Mouse (Mus musculus) kidney, embryonic 15.5 days (tissue): ENCODE measurements around the gene Nxpe2. TPM values are rescaled to one million over a fixed set of nuclear protein-coding genes. Genes with fewer than 3 reads are reported as not detected.

Experiments used
- ATAC-seq: fragments of 200-750 bp; cut with Nextera tagmentation; replicated peaks from 2 replicates; pipeline ENCODE4 v1.8.0; 2017; ENCODE audit warnings: moderate TSS enrichment; ENCODE audit not compliant: low FRiP score
- H3K27ac ChIP-seq: fragments of 300-500 bp; sonication (generic); 2 replicates; pipeline ENCODE4 v1.5.1; 2015; ENCODE audit warnings: mild to moderate bottlenecking, inconsistent platforms
- H3K27me3 ChIP-seq: fragments of 300-500 bp; sonication (generic); 2 replicates; pipeline ENCODE4 v1.6.1; 2015; ENCODE audit warnings: inconsistent platforms
- H3K36me3 ChIP-seq: fragments of 300-500 bp; sonication (generic); 2 replicates; pipeline ENCODE4 v1.6.1; 2015; ENCODE audit warnings: inconsistent platforms
- H3K4me1 ChIP-seq: fragments of 300-500 bp; sonication (generic); 2 replicates; pipeline ENCODE4 v1.6.1; 2015; ENCODE audit warnings: inconsistent platforms
- H3K4me2 ChIP-seq: fragments of 300-500 bp; sonication (generic); 2 replicates; pipeline ENCODE4 v1.6.1; 2015; ENCODE audit warnings: moderate library complexity, mild to moderate bottlenecking, inconsistent platforms
- H3K4me3 ChIP-seq: fragments of 300-500 bp; sonication (generic); replicated peaks from 2 replicates; pipeline ENCODE4 v1.5.1; 2015; ENCODE audit warnings: mild to moderate bottlenecking, inconsistent platforms
- H3K9ac ChIP-seq: fragments of 300-500 bp; sonication (generic); 2 replicates; pipeline ENCODE4 v1.6.1; 2015; ENCODE audit warnings: mild to moderate bottlenecking, inconsistent platforms
- H3K9me3 ChIP-seq: fragments of 300-500 bp; sonication (generic); replicated peaks from 2 replicates; pipeline ENCODE4 v1.6.1; 2016; ENCODE audit warnings: inconsistent platforms
- WGBS: fragments of 180-500 bp; shearing (Covaris S2); methylation state at CpG from one replicate; pipeline ENCODE4 v1.1.7; 2015; ENCODE audit warnings: mixed read lengths; 5-methylcytosine and 5-hydroxymethylcytosine counted together
- polyA plus RNA-seq: library from polyadenylated mRNA; unstranded; fragments of >200 nt; fragmentation: Nextera tagmentation; extraction: Ambion mirVana; gene quantifications from 2 replicates; pipeline ENCODE4 v1.2.1, GENCODE M21; 2015

The Nxpe2 gene
- polyA plus RNA-seq, 1 experiment from 2014 or later, result 2.7 TPM

GRCm38 (mm10) chr9:48290281-48290680 is 63.0 kb downstream of the Nxpe2 start:
- H3K36me3 ChIP-seq, result no peaks in the 10 kb centered on the region
- no peaks in the 10 kb centered on the region for H3K9me3 ChIP-seq
- H3K4me2 ChIP-seq, result no peak overlapping the region
- WGBS, result 85% methylated on average over 1 of the region's 1 CpGs
- H3K27me3 ChIP-seq, result no peaks in the 10 kb centered on the region
- no peaks in the 10 kb centered on the region for H3K4me1 ChIP-seq
- H3K27ac ChIP-seq, result no peak overlapping the region
- H3K9ac ChIP-seq, result no peak overlapping the region
- ATAC-seq, result no peak
- no peak overlapping the region for H3K4me3 ChIP-seq

GRCm38 (mm10) chr9:48284221-48284620 is 69.0 kb downstream of the Nxpe2 start:
- Histone ChIP-seq H3K27ac (no peak overlapping the region), H3K4me1 (no peaks in the 10 kb centered on the region), H3K4me2 (no peak overlapping the region), H3K36me3 (no peaks in the 10 kb centered on the region), H3K9me3 (no peaks in the 10 kb centered on the region), H3K4me3 (no peak overlapping the region), H3K27me3 (no peaks in the 10 kb centered on the region), H3K9ac (no peak overlapping the region)
- ATAC-seq, result no peak
- 89% methylated on average over 8 of the region's 8 CpGs for WGBS

DNA sequence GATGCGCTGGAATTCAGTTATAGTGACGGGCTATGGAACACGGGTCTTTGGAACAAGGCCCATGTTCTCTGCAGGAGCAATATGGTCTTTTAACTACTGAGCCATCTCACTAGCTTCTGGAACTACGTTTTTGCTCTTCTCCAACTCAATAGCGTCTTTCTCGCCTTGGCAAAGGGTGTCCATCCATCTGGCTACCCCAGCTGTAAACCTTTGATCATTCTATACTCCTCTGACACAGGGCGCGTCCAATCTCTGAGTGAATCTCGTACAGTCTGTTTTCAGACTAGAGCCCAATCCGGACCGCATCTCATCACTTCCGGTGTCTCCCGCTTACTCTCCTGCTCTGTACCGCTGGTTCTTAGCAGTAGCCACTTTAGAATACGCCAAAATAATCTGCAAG is 76.4 kb downstream of the Nxpe2 start:
- Histone ChIP-seq H3K4me3 (no peak overlapping the region), H3K27me3 (no peaks in the 10 kb centered on the region), H3K9ac (no peak overlapping the region), H3K9me3 (no peaks in the 10 kb centered on the region), H3K4me2 (no peak overlapping the region), H3K4me1 (0 out of 2 replicates have a peak, but pooled peaks cover 2% of the 10 kb centered on the region), H3K36me3 (no peaks in the 10 kb centered on the region), H3K27ac (no peak overlapping the region)
- ATAC-seq, result no peak
- WGBS, result 88% methylated on average over 15 of the region's 15 CpGs

Other genes starting within 250 kb of the Nxpe2 start
- 7.0 TPM in 2 replicates for gene Nxpe4, start 191.4 kb downstream of the Nxpe2 start, polyA plus RNA-seq
- gene Rexo2, start 127.2 kb upstream of the Nxpe2 start, polyA plus RNA-seq, result 116 TPM in 2 replicates
- 119 and 125 TPM in 2 replicates for gene Rbm7, start 141.8 kb upstream of the Nxpe2 start, polyA plus RNA-seq
- gene Gm5617, start 142.0 kb upstream of the Nxpe2 start, polyA plus RNA-seq, result 33.7 and 38.8 TPM in 2 replicates